Mouse (Mus musculus) thymus, adult 2 months (tissue): ENCODE data around the gene D430041D05Rik.

Experiments used
- CTCF ChIP-seq: fragments of 200-500 bp; IDR thresholded peaks from 2 replicates; pipeline ENCODE4 v1.5.1; 2012; ENCODE audit warnings: mild to moderate bottlenecking, control low read depth, low read length, moderate library complexity, borderline replicate concordance; ENCODE audit not compliant: control insufficient read depth, poor library complexity, insufficient read depth; ENCODE audit errors: extremely low read depth
- POLR2A ChIP-seq: fragments of 200-500 bp; IDR thresholded peaks from 2 replicates; pipeline ENCODE4 v1.6.1; 2012; ENCODE audit warnings: mild to moderate bottlenecking, low read length, control low read depth, moderate library complexity; ENCODE audit not compliant: control insufficient read depth, poor library complexity, insufficient read depth; ENCODE audit errors: extremely low read depth

DNA sequence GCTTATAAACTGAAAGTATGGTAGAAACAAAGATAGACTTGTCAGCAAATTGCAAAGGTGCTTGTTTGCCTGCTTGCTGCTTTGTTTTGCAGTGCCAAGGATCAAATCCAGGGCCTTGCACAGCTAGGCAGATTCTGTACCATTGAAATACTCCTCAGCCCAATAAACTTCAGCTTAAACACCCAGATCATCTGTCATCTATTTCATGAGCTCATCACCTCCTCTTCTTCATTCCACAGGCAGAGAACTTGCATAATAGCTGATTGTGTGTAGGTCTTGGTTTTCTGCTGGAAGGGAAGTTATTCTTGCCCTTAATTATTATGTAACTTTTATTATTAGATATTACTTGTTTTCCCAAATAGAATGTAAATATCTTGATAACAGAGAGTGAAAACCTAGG lies 73.2 kb downstream of the D430041D05Rik start:
- TF ChIP-seq CTCF = no peak
- no peak for TF ChIP-seq POLR2A
